Mouse (Mus musculus) heart, postnatal 0 days (tissue): Measurements from ENCODE around the gene Ntm. TPM values are rescaled to one million over a fixed set of nuclear protein-coding genes. Genes with fewer than 3 reads are reported as not detected.

Experiments used
- ATAC-seq: fragments of 200-750 bp; cut with Nextera tagmentation; 2 replicates; pipeline ENCODE4 v1.8.0; 2017; ENCODE audit warnings: low read depth, moderate number of reproducible peaks, moderate library complexity; ENCODE audit not compliant: insufficient read depth
- DNase-seq: peaks from one replicate; pipeline ENCODE4 v3.0.0-alpha.2; 2016; ENCODE audit warnings: low spot score
- H3K27ac ChIP-seq: fragments of 300-500 bp; sonication (generic); 2 replicates; pipeline ENCODE4 v1.5.1; 2014; ENCODE audit warnings: low read depth, mild to moderate bottlenecking
- H3K27me3 ChIP-seq: fragments of 300-500 bp; sonication (generic); 2 replicates; pipeline ENCODE4 v1.6.1; 2014; ENCODE audit warnings: low read length, mixed read lengths; ENCODE audit not compliant: control insufficient read depth, insufficient read depth
- H3K36me3 ChIP-seq: fragments of 300-500 bp; sonication (generic); replicated peaks from 2 replicates; pipeline ENCODE4 v1.6.1; 2014; ENCODE audit warnings: low read length, mixed read lengths; ENCODE audit not compliant: control insufficient read depth, insufficient read depth
- H3K4me1 ChIP-seq: fragments of 300-500 bp; sonication (generic); 2 replicates; pipeline ENCODE4 v1.6.1; 2014; ENCODE audit warnings: antibody characterized with exemption; ENCODE audit not compliant: control insufficient read depth, insufficient read depth
- H3K4me2 ChIP-seq: fragments of 300-500 bp; sonication (generic); 2 replicates; pipeline ENCODE4 v1.6.1; 2014; ENCODE audit warnings: low read depth, mild to moderate bottlenecking, low read length, moderate library complexity
- H3K4me3 ChIP-seq: fragments of 300-500 bp; sonication (generic); 2 replicates; pipeline ENCODE4 v1.5.1; 2014; ENCODE audit warnings: low read depth, low read length
- H3K9ac ChIP-seq: fragments of 300-500 bp; sonication (generic); replicated peaks from 2 replicates; pipeline ENCODE4 v1.6.1; 2014; ENCODE audit warnings: low read depth, low read length, mixed read lengths
- H3K9me3 ChIP-seq: fragments of 300-500 bp; sonication (generic); replicated peaks from 2 replicates; pipeline ENCODE4 v1.6.1; 2016; ENCODE audit warnings: low read length; ENCODE audit not compliant: control insufficient read depth
- CTCF ChIP-seq: IDR thresholded peaks from 2 replicates; pipeline ENCODE4 v1.5.1; 2016; ENCODE audit warnings: antibody characterized with exemption, control low read depth, low read depth
- EP300 ChIP-seq: IDR thresholded peaks from 2 replicates; pipeline ENCODE4 v1.6.1; 2016; ENCODE audit warnings: antibody characterized with exemption, low read depth
- WGBS: fragments of 180-500 bp; shearing (Covaris S2); extraction: QIAGEN DNeasy Blood & Tissue Kit; methylation state at CpG from one replicate; pipeline ENCODE4 v1.1.7; 2014; 5-methylcytosine and 5-hydroxymethylcytosine counted together
- polyA plus RNA-seq: library from polyadenylated mRNA; unstranded; fragments of >200 nt; fragmentation: Nextera tagmentation; extraction: Ambion mirVana; gene quantifications from 2 replicates; pipeline ENCODE4 v1.2.1, GENCODE M21; 2015
- total RNA-seq: library from RNA; depleted of rRNA; stranded (reverse); fragments of >200 nt; gene quantifications from 2 replicates; pipeline ENCODE4 v1.2.3, GENCODE M21; 2014; ENCODE audit warnings: low replicate concordance

The Ntm gene
- total and polyA plus RNA-seq, 2 experiments from 2014 or later: 7.1 to 8.8 TPM

- H3K36me3 ChIP-seq: no peaks in the 10 kb centered on the region
- H3K9me3 ChIP-seq: no peaks in the 10 kb centered on the region
- H3K4me1 ChIP-seq: no peaks in the 10 kb centered on the region
- TF ChIP-seq CTCF (no peak), EP300 (no peak)
- H3K9ac ChIP-seq: no peak overlapping the region
- no peak for DNase-seq
- 74% methylated on average over 5 of the region's 5 CpGs for WGBS
- H3K27ac ChIP-seq: no peak overlapping the region
- H3K4me2 ChIP-seq: no peak overlapping the region
- ATAC-seq: no peak
- no peak overlapping the region for H3K4me3 ChIP-seq
- H3K27me3 ChIP-seq: no peaks in the 10 kb centered on the region
Measured at GRCm38 (mm10) chr9:29067572-29067971, 895.4 kb downstream of the Ntm start.

DNA sequence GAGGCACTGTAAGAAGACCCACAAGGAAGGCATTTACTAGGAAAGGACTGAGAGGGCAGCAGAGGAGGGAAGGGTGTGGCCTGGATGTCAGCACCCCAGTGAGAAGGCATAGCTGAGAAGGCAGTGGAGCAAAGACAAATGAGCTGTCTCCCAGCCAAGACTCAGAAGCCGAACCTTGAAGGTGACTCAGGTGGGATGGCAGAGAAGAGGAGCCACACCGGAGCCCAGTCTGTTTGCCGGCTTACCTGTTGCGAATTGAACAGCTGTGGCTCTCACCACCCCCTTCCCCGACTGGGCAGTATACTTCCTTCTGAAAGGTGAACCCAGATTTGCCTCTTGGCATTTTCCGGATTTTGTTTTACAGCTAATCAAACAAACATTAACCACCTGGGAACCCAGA, 902.6 kb downstream of the Ntm start:
- 65% methylated on average over 6 of the region's 6 CpGs for WGBS

GRCm38 (mm10) chr9:29058811-29059210, 904.1 kb downstream of the Ntm start:
- no peak for ATAC-seq
- TF ChIP-seq CTCF (no peak), EP300 (no peak)
- 86% methylated on average over 8 of the region's 8 CpGs for WGBS

More for the DNA sequence above, 902.6 kb downstream of the Ntm start:
- Histone ChIP-seq H3K9ac (no peak overlapping the region), H3K36me3 (no peaks in the 10 kb centered on the region), H3K27ac (no peak overlapping the region), H3K4me3 (no peak overlapping the region), H3K27me3 (no peaks in the 10 kb centered on the region), H3K4me1 (no peaks in the 10 kb centered on the region), H3K4me2 (no peak overlapping the region), H3K9me3 (no peaks in the 10 kb centered on the region)
- ATAC-seq: no peak
- no peak for DNase-seq
- TF ChIP-seq EP300: no peak
- TF ChIP-seq CTCF: no peak

DNA sequence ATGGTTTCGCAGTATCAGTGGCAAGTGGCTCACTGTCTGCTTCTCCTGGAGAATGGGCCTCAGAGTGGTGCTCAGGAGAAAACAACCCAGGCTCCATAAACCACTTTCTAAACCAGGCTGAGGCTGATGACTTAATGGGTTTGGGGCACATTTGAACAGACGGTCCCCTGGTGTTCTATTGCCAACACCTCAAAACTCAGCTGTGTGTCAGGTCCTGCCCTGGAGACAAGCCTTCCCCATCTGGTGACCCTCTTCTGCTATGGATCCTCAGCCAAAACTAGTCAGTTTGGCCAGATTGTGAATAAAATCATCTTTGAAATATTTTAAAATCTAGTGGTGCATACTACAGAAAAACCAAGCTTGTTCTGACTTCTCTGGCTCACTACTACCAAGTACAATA, 907.3 kb downstream of the Ntm start:
- no peak for DNase-seq
- Histone ChIP-seq H3K27ac (no peak overlapping the region), H3K4me1 (no peaks in the 10 kb centered on the region), H3K9me3 (no peaks in the 10 kb centered on the region), H3K4me3 (no peak overlapping the region), H3K4me2 (no peak overlapping the region), H3K27me3 (no peaks in the 10 kb centered on the region), H3K9ac (no peak overlapping the region), H3K36me3 (no peaks in the 10 kb centered on the region)
- ATAC-seq: no peak
- 81% methylated on average over 2 of the region's 2 CpGs for WGBS
- TF ChIP-seq CTCF (no peak), EP300 (no peak)

More at GRCm38 (mm10) chr9:29058811-29059210, 904.1 kb downstream of the Ntm start:
- no peak overlapping the region for H3K4me3 ChIP-seq
- no peaks in the 10 kb centered on the region for H3K27me3 ChIP-seq
- H3K9ac ChIP-seq: no peak overlapping the region
- H3K27ac ChIP-seq: no peak overlapping the region
- H3K4me2 ChIP-seq: no peak overlapping the region
- H3K4me1 ChIP-seq: no peaks in the 10 kb centered on the region
- no peak for DNase-seq
- no peaks in the 10 kb centered on the region for H3K36me3 ChIP-seq
- H3K9me3 ChIP-seq: no peaks in the 10 kb centered on the region

DNA sequence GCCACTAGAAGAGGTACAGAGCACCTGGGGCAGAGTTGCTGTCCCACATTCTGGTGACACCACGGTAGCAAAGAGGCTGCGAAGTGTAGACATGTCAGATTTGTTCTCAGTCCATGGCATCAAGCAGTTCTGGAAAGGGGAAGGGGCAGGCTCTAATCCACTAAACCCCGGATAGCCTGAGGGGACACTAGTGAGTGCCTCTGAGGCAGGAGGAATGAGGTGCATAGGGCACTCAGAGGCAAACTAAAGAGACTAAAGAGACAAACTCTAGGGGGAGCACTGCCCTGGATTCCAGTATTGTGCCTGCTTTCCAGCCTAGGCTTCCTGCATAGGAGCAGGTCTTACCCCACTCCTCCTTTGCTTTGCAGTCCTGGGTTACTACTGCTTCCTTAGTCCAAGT, 926.5 kb downstream of the Ntm start:
- Histone ChIP-seq H3K27ac (no peak overlapping the region), H3K9me3 (no peaks in the 10 kb centered on the region)

GRCm38 (mm10) chr9:29036058-29036457, 926.9 kb downstream of the Ntm start:
- no peaks in the 10 kb centered on the region for H3K9me3 ChIP-seq
- H3K4me3 ChIP-seq: no peak overlapping the region
- WGBS: 29% methylated on average over 4 of the region's 4 CpGs
- DNase-seq: no peak
- no peak overlapping the region for H3K9ac ChIP-seq
- no peaks in the 10 kb centered on the region for H3K36me3 ChIP-seq
- TF ChIP-seq CTCF: no peak
- no peaks in the 10 kb centered on the region for H3K27me3 ChIP-seq
- H3K4me1 ChIP-seq: no peaks in the 10 kb centered on the region
- no peak for ATAC-seq
- no peak overlapping the region for H3K27ac ChIP-seq
- no peak overlapping the region for H3K4me2 ChIP-seq

More for the DNA sequence above, 926.5 kb downstream of the Ntm start:
- H3K4me1 ChIP-seq: no peaks in the 10 kb centered on the region
- 39% methylated on average over 3 of the region's 3 CpGs for WGBS
- no peak for TF ChIP-seq EP300
- TF ChIP-seq CTCF: no peak
- H3K4me3 ChIP-seq: no peak overlapping the region
- H3K9ac ChIP-seq: no peak overlapping the region
- no peak for ATAC-seq
- no peaks in the 10 kb centered on the region for H3K36me3 ChIP-seq
- H3K4me2 ChIP-seq: no peak overlapping the region
- no peaks in the 10 kb centered on the region for H3K27me3 ChIP-seq
- no peak for DNase-seq
